Mouse (Mus musculus): ENCODE results near the gene Ube4b. TPM values are rescaled to one million over a fixed set of nuclear protein-coding genes. Genes with fewer than 3 reads are reported as not detected.
"Not testable (repeated sequence)": the region's sequence is repeated elsewhere in the genome, so short reads cannot be mapped to it uniquely, and the experiment has no call there.

Gene Ube4b
- total RNA-seq, 1 experiment from 2014 or later: 111 TPM

GRCm38 (mm10) chr4:149431887-149432286 is 5.3 kb upstream of the Ube4b start:
- not testable (repeated sequence) for DNase-seq

- DNase-seq: no peak
Measured at GRCm38 (mm10) chr4:149429592-149429991, 3.0 kb upstream of the Ube4b start.

GRCm38 (mm10) chr4:149425801-149426292 is 702 bp downstream of the Ube4b start:
- DNase-seq: peak; percentile 35

- no peak for DNase-seq
Measured at GRCm38 (mm10) chr4:149424755-149425154, 1.8 kb downstream of the Ube4b start.

GRCm38 (mm10) chr4:149417854-149418365 is 8.6 kb downstream of the Ube4b start:
- no peak for DNase-seq

- DNase-seq: no peak
Measured at GRCm38 (mm10) chr4:149416986-149417385, 9.6 kb downstream of the Ube4b start.

- DNase-seq: no peak
Measured at GRCm38 (mm10) chr4:149416417-149416816, 10.1 kb downstream of the Ube4b start.

GRCm38 (mm10) chr4:149415651-149416169 is 10.8 kb downstream of the Ube4b start:
- DNase-seq: no peak

GRCm38 (mm10) chr4:149414259-149414658 is 12.3 kb downstream of the Ube4b start:
- no peak for DNase-seq

GRCm38 (mm10) chr4:149409759-149410158 is 16.8 kb downstream of the Ube4b start:
- DNase-seq: no peak

GRCm38 (mm10) chr4:149408331-149408730 is 18.2 kb downstream of the Ube4b start:
- no peak for DNase-seq

GRCm38 (mm10) chr4:149407461-149407860 is 19.1 kb downstream of the Ube4b start:
- no peak for DNase-seq

- no peak for DNase-seq
Measured at GRCm38 (mm10) chr4:149405713-149406443, 20.7 kb downstream of the Ube4b start.

GRCm38 (mm10) chr4:149404640-149405465 is 21.7 kb downstream of the Ube4b start:
- no peak for DNase-seq

GRCm38 (mm10) chr4:149403037-149403436 is 23.5 kb downstream of the Ube4b start:
- no peak for DNase-seq

- DNase-seq: peak; percentile 54
Measured at GRCm38 (mm10) chr4:149401591-149401982, 25.0 kb downstream of the Ube4b start.

GRCm38 (mm10) chr4:149400878-149401590 is 25.5 kb downstream of the Ube4b start:
- DNase-seq: no peak

GRCm38 (mm10) chr4:149399331-149399910 is 27.1 kb downstream of the Ube4b start:
- no peak for DNase-seq

GRCm38 (mm10) chr4:149398181-149398735 is 28.3 kb downstream of the Ube4b start:
- no peak for DNase-seq

- no peak for DNase-seq
Measured at GRCm38 (mm10) chr4:149396433-149397306, 29.9 kb downstream of the Ube4b start.

All from adrenal gland, postnatal 25 days (tissue).